Mouse (Mus musculus) heart, postnatal 0 days (tissue): ENCODE data around the gene Gm4553. TPM values are rescaled to one million over a fixed set of nuclear protein-coding genes. Genes with fewer than 3 reads are reported as not detected.
"Not testable (repeated sequence)": the region's sequence is repeated elsewhere in the genome, so short reads cannot be mapped to it uniquely, and the experiment has no call there.

Source experiments
- ATAC-seq: fragments of 200-750 bp; cut with Nextera tagmentation; 2 replicates; pipeline ENCODE4 v1.8.0; 2017; ENCODE audit warnings: low read depth, moderate number of reproducible peaks, moderate library complexity; ENCODE audit not compliant: insufficient read depth
- DNase-seq: peaks from one replicate; pipeline ENCODE4 v3.0.0-alpha.2; 2016; ENCODE audit warnings: low spot score
- H3K27ac ChIP-seq: fragments of 300-500 bp; sonication (generic); 2 replicates; pipeline ENCODE4 v1.5.1; 2014; ENCODE audit warnings: low read depth, mild to moderate bottlenecking
- H3K27me3 ChIP-seq: fragments of 300-500 bp; sonication (generic); 2 replicates; pipeline ENCODE4 v1.6.1; 2014; ENCODE audit warnings: low read length, mixed read lengths; ENCODE audit not compliant: control insufficient read depth, insufficient read depth
- H3K36me3 ChIP-seq: fragments of 300-500 bp; sonication (generic); replicated peaks from 2 replicates; pipeline ENCODE4 v1.6.1; 2014; ENCODE audit warnings: low read length, mixed read lengths; ENCODE audit not compliant: control insufficient read depth, insufficient read depth
- H3K4me1 ChIP-seq: fragments of 300-500 bp; sonication (generic); 2 replicates; pipeline ENCODE4 v1.6.1; 2014; ENCODE audit warnings: antibody characterized with exemption; ENCODE audit not compliant: control insufficient read depth, insufficient read depth
- H3K4me2 ChIP-seq: fragments of 300-500 bp; sonication (generic); 2 replicates; pipeline ENCODE4 v1.6.1; 2014; ENCODE audit warnings: low read depth, mild to moderate bottlenecking, low read length, moderate library complexity
- H3K4me3 ChIP-seq: fragments of 300-500 bp; sonication (generic); 2 replicates; pipeline ENCODE4 v1.5.1; 2014; ENCODE audit warnings: low read depth, low read length
- H3K9ac ChIP-seq: fragments of 300-500 bp; sonication (generic); replicated peaks from 2 replicates; pipeline ENCODE4 v1.6.1; 2014; ENCODE audit warnings: low read depth, low read length, mixed read lengths
- H3K9me3 ChIP-seq: fragments of 300-500 bp; sonication (generic); replicated peaks from 2 replicates; pipeline ENCODE4 v1.6.1; 2016; ENCODE audit warnings: low read length; ENCODE audit not compliant: control insufficient read depth
- CTCF ChIP-seq: IDR thresholded peaks from 2 replicates; pipeline ENCODE4 v1.5.1; 2016; ENCODE audit warnings: antibody characterized with exemption, control low read depth, low read depth
- EP300 ChIP-seq: IDR thresholded peaks from 2 replicates; pipeline ENCODE4 v1.6.1; 2016; ENCODE audit warnings: antibody characterized with exemption, low read depth
- WGBS: fragments of 180-500 bp; shearing (Covaris S2); extraction: QIAGEN DNeasy Blood & Tissue Kit; methylation state at CpG from one replicate; pipeline ENCODE4 v1.1.7; 2014; 5-methylcytosine and 5-hydroxymethylcytosine counted together
- polyA plus RNA-seq: library from polyadenylated mRNA; unstranded; fragments of >200 nt; fragmentation: Nextera tagmentation; extraction: Ambion mirVana; gene quantifications from 2 replicates; pipeline ENCODE4 v1.2.1, GENCODE M21; 2015
- total RNA-seq: library from RNA; depleted of rRNA; stranded (reverse); fragments of >200 nt; gene quantifications from 2 replicates; pipeline ENCODE4 v1.2.3, GENCODE M21; 2014; ENCODE audit warnings: low replicate concordance; rRNA removed

Gene Gm4553
- total and polyA plus RNA-seq, 2 experiments from 2014 or later = not detected

DNA sequence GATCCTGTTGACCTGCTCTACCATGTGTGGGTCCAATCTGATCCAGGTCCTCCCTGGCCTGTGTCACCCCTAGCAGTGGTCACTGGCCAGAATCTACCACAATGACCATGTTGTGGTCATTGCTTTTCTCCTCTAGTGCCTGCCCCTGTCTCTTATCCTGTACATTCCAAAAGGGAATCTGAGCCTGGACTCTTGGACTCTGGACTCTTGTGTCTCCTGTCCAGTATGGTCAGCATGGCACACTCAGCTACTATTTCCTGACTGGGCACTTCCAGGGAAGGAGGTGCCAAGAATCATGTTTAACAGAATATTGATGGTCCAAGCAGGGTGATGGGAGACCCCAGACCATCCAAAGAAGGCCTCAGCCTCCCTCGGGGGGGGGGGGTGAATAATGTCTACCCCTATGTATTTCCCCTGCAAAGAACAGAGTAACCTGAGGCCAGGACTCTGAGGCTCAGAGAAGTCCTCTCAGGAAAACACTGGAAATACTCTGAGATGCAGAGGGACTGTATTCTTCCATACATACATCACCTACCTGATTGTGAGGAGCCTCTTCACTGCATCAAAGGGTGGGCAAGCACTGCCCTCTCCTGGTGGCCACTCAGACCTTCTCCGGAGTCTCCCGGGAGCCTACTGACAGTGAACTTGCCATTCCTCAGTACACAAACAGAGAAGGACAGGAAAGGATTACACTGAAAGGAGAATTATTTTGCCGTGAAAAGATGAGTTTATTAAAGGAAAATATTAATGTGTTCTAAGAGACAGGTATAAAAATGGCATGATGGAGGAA, 31.1 kb downstream of the Gm4553 start:
- Histone ChIP-seq H3K4me2 (no peak overlapping the region), H3K36me3 (no peaks in the 10 kb centered on the region), H3K4me3 (no peak overlapping the region), H3K9ac (no peak overlapping the region), H3K27ac (no peak overlapping the region), H3K9me3 (no peaks in the 10 kb centered on the region), H3K27me3 (no peaks in the 10 kb centered on the region), H3K4me1 (no peaks in the 10 kb centered on the region)
- no peak for ATAC-seq
- TF ChIP-seq CTCF (peak; percentile 54), EP300 (no peak)
- 41% methylated on average over 4 of the region's 4 CpGs for WGBS
- DNase-seq = no peak

DNA sequence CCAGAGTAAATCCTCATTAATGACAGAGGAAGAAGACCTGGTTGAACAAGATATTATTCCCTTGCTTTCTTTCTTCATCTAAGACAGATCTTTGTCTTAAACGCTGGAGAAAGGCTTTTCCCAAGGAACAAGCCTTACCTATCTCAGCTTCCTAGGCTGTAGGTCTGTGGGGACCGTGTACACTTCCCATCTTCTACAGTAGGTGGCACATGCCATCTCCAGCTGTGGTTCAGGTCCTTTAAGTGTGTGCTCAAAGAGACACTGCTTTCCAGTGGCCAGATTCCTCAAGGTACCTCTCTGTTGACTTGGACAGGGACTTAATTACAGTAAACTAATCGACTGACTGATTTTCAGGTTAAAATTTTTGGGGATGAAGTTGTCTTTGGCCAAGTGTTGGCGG, 36.7 kb downstream of the Gm4553 start:
- H3K27me3 ChIP-seq = no peaks in the 10 kb centered on the region
- no peaks in the 10 kb centered on the region for H3K36me3 ChIP-seq
- H3K4me3 ChIP-seq = no peak overlapping the region
- no peaks in the 10 kb centered on the region for H3K9me3 ChIP-seq
- no peak for DNase-seq
- H3K4me2 ChIP-seq = no peak overlapping the region
- no peak overlapping the region for H3K9ac ChIP-seq
- no peak for ATAC-seq
- no peaks in the 10 kb centered on the region for H3K4me1 ChIP-seq
- WGBS = 46% methylated on average over 4 of the region's 4 CpGs
- TF ChIP-seq CTCF (no peak; the same call in 1 of the 2 replicates), EP300 (no peak)
- H3K27ac ChIP-seq = no peak overlapping the region

DNA sequence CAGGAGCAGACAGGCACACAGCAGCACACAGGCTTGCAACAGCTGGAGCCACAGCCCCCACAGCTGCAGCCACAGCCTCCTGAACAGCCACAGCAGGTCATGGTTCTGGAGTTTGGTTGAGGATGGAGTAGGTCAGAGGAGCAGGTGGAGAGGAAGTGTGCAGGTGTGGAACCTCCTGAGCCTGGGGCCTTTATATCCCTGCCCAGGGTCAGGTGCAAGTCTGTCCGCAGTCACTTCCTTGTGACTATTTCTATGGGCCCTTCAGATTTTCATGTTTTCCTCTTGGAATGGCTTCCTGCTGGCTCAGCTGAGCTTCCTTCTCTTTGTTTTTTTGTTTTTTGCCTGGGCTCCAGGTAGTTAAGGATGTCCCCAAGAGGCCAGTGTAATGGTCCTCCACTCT, 44.9 kb downstream of the Gm4553 start, which contains the start of gene Gm45618:
Gene Gm45618, minus strand, starts transcription at position 101 of the 400 bp plus-strand sequence.
- not testable (repeated sequence) for H3K9ac ChIP-seq, H3K4me3 ChIP-seq, DNase-seq, H3K4me1 ChIP-seq, H3K36me3 ChIP-seq, H3K27ac ChIP-seq, ATAC-seq, H3K27me3 ChIP-seq, H3K9me3 ChIP-seq, H3K4me2 ChIP-seq
- 61% methylated on average over 1 of the region's 1 CpGs for WGBS

- Histone ChIP-seq H3K9ac (no peak overlapping the region), H3K27me3 (no peaks in the 10 kb centered on the region), H3K9me3 (no peaks in the 10 kb centered on the region), H3K36me3 (no peaks in the 10 kb centered on the region), H3K4me1 (no peaks in the 10 kb centered on the region), H3K4me3 (no peak overlapping the region), H3K4me2 (no peak overlapping the region), H3K27ac (no peak overlapping the region)
- no peak for TF ChIP-seq EP300
- peak; percentile 27; the same call in 1 of the 2 replicates for TF ChIP-seq CTCF
- DNase-seq = no peak
- WGBS = 12% methylated on average over 5 of the region's 5 CpGs
- ATAC-seq = no peak
Observed at GRCm38 (mm10) chr7:142119632-142120031, 45.9 kb downstream of the Gm4553 start.

Other genes with a start within 250 kb of the Gm4553 start
- gene Tollip, start 247.2 kb downstream of the Gm4553 start, total RNA-seq = 60.0 and 70.3 TPM in 2 replicates
- 28.1 and 30.8 TPM in 2 replicates for gene Tollip, start 247.2 kb downstream of the Gm4553 start, polyA plus RNA-seq
- gene Brsk2, start 216.0 kb downstream of the Gm4553 start, total RNA-seq = not detected in 2 replicates
- 0.30 and 0.37 TPM in 2 replicates for gene Brsk2, start 216.0 kb downstream of the Gm4553 start, polyA plus RNA-seq
- gene Mob2, start 104.7 kb downstream of the Gm4553 start, total RNA-seq = 48.3 and 53.6 TPM in 2 replicates
- gene Mob2, start 104.7 kb downstream of the Gm4553 start, polyA plus RNA-seq = 45.5 and 49.6 TPM in 2 replicates
- gene Dusp8, start 69.9 kb downstream of the Gm4553 start, total RNA-seq = 29.4 and 31.4 TPM in 2 replicates
- gene Dusp8, start 69.9 kb downstream of the Gm4553 start, polyA plus RNA-seq = 6.4 and 9.0 TPM in 2 replicates
- not detected in 2 replicates for gene Gm45618, start 45.0 kb downstream of the Gm4553 start, total RNA-seq
- gene Gm45618, start 45.0 kb downstream of the Gm4553 start, polyA plus RNA-seq = not detected in 2 replicates
- gene Gm39115, start 29.7 kb downstream of the Gm4553 start, total RNA-seq = not detected in 2 replicates
- not detected in 2 replicates for gene Gm39115, start 29.7 kb downstream of the Gm4553 start, polyA plus RNA-seq
- not detected in 2 replicates for gene Gm45337, start 21.1 kb downstream of the Gm4553 start, total RNA-seq
- not detected in 2 replicates for gene Gm45337, start 21.1 kb downstream of the Gm4553 start, polyA plus RNA-seq
- gene Gm29735, start 8.6 kb downstream of the Gm4553 start, total RNA-seq = not detected in 2 replicates
- not detected in 2 replicates for gene Gm29735, start 8.6 kb downstream of the Gm4553 start, polyA plus RNA-seq
- not detected in 2 replicates for gene Krtap5-2, start 10.3 kb upstream of the Gm4553 start, total RNA-seq
- gene Krtap5-2, start 10.3 kb upstream of the Gm4553 start, polyA plus RNA-seq = not detected in 2 replicates
- not detected in 2 replicates for gene Gm10153, start 24.6 kb upstream of the Gm4553 start, total RNA-seq
- not detected in 2 replicates for gene Gm10153, start 24.6 kb upstream of the Gm4553 start, polyA plus RNA-seq
- gene Krtap5-3, start 35.6 kb upstream of the Gm4553 start, total RNA-seq = not detected in 2 replicates
- gene Krtap5-3, start 35.6 kb upstream of the Gm4553 start, polyA plus RNA-seq = not detected in 2 replicates
- not detected in 2 replicates for gene Gm7579, start 46.1 kb upstream of the Gm4553 start, total RNA-seq
- not detected in 2 replicates for gene Gm7579, start 46.1 kb upstream of the Gm4553 start, polyA plus RNA-seq
- not detected in 2 replicates for gene Krtap5-5, start 64.2 kb upstream of the Gm4553 start, total RNA-seq
- gene Krtap5-5, start 64.2 kb upstream of the Gm4553 start, polyA plus RNA-seq = not detected in 2 replicates
- gene Gm40460, start 75.3 kb upstream of the Gm4553 start, total RNA-seq = not detected in 2 replicates
- gene Gm40460, start 75.3 kb upstream of the Gm4553 start, polyA plus RNA-seq = not detected in 2 replicates
- gene Gm2431, start 92.6 kb upstream of the Gm4553 start, total RNA-seq = not detected in 2 replicates
- not detected in 2 replicates for gene Gm2431, start 92.6 kb upstream of the Gm4553 start, polyA plus RNA-seq
- not detected in 2 replicates for gene Gm4559, start 108.6 kb upstream of the Gm4553 start, total RNA-seq
- not detected in 2 replicates for gene Gm4559, start 108.6 kb upstream of the Gm4553 start, polyA plus RNA-seq
- not detected in 2 replicates for gene Krtap5-1, start 131.4 kb upstream of the Gm4553 start, total RNA-seq
- not detected in 2 replicates for gene Krtap5-1, start 131.4 kb upstream of the Gm4553 start, polyA plus RNA-seq
- gene Krtap5-4, start 137.8 kb upstream of the Gm4553 start, total RNA-seq = not detected in 2 replicates
- not detected in 2 replicates for gene Krtap5-4, start 137.8 kb upstream of the Gm4553 start, polyA plus RNA-seq
- gene Ifitm10, start 208.0 kb upstream of the Gm4553 start, total RNA-seq = 0.62 and 4.0 TPM in 2 replicates
- 3.4 and 3.9 TPM in 2 replicates for gene Ifitm10, start 208.0 kb upstream of the Gm4553 start, polyA plus RNA-seq
- gene Gm49369, start 216.9 kb upstream of the Gm4553 start, total RNA-seq = not detected in 2 replicates
- 0.85 TPM in 1 of 2 replicates, not detected in the other for gene Gm49369, start 216.9 kb upstream of the Gm4553 start, polyA plus RNA-seq
- gene Ctsd, start 222.3 kb upstream of the Gm4553 start, total RNA-seq = 1,049 and 1,105 TPM in 2 replicates
- 484 and 489 TPM in 2 replicates for gene Ctsd, start 222.3 kb upstream of the Gm4553 start, polyA plus RNA-seq